Mouse (Mus musculus) megakaryocyte, embryonic 14.5 days (primary cell): Measurements from ENCODE around the gene Hipk2.

Experiments
- FLI1 ChIP-seq: IDR thresholded peaks from 2 replicates; pipeline ENCODE4 v1.6.1; 2012; ENCODE audit warnings: low read length, inconsistent platforms, mixed read lengths
- GATA1 ChIP-seq: IDR thresholded peaks from 3 replicates; pipeline ENCODE4 v1.6.1; 2012; ENCODE audit warnings: mixed read lengths, low read length, inconsistent platforms, borderline replicate concordance

GRCm38 (mm10) chr6:38823827-38824226, 52.1 kb downstream of the Hipk2 start:
- TF ChIP-seq GATA1 (no peak), FLI1 (no peak)
